Mouse (Mus musculus) layer of hippocampus, adult 18-20 months (tissue): ENCODE results near the gene Upf2. TPM values are rescaled to one million over a fixed set of nuclear protein-coding genes. Genes with fewer than 3 reads are reported as not detected.
A peak's percentile ranks its signal among the peaks of the same experiment; 100 is the strongest.

Source experiments
- DNase-seq, 2 experiments: peaks; one replicate each; pipeline ENCODE4 v3.0.0; 2022; ENCODE audit warnings: low spot score in 2 of 2
- long read RNA-seq: library from polyadenylated mRNA; stranded (forward); transcript quantifications from one replicate; pipeline ENCODE4 v2.0.0, GENCODE M21; 2021
- total RNA-seq, 2 experiments: library from RNA; stranded (reverse); gene quantifications; 2 replicates each; pipeline ENCODE4 v1.2.3; 2021

The Upf2 gene
- 10 to 100 TPM; 47.9 to 48.3 TPM for total RNA-seq
- long read RNA-seq, full-length matches to known transcripts, result 18 of 42 reads
- long read RNA-seq, partial matches to known transcripts, result 9 of 42 reads
- long read RNA-seq, other reads (novel, unspliced or antisense), result 15 of 42 reads

- peak; percentile 91 to 94 for DNase-seq
Observed at GRCm38 (mm10) chr2:5950766-5951595, at the start of gene Upf2. Upf2 (plus strand) TSS chr2:5951469.

DNA sequence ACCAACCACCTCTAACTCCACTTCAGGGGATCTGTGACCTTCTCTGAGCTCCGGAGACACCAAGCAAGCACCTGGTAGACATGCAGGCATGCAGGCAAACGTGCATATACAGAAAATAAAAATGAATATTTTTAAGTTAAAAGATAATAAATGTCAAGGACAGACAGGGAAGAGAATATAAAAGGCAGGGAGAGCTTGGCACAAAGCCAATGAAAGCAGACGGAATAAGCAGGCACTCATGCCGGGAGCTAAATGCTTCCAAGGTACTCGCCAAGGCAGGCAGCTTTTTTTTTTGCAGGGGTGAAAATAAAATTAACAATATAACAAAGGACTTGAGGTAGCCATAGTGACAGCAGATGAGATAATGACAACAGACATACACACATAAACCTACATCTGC is 45.2 kb upstream of the Upf2 start:
- DNase-seq, result peak; percentile 45 to 82

- DNase-seq, result peak in 1 of 2 experiments; percentile 32
Observed at GRCm38 (mm10) chr2:5906625-5907024, 44.6 kb upstream of the Upf2 start.

DNA sequence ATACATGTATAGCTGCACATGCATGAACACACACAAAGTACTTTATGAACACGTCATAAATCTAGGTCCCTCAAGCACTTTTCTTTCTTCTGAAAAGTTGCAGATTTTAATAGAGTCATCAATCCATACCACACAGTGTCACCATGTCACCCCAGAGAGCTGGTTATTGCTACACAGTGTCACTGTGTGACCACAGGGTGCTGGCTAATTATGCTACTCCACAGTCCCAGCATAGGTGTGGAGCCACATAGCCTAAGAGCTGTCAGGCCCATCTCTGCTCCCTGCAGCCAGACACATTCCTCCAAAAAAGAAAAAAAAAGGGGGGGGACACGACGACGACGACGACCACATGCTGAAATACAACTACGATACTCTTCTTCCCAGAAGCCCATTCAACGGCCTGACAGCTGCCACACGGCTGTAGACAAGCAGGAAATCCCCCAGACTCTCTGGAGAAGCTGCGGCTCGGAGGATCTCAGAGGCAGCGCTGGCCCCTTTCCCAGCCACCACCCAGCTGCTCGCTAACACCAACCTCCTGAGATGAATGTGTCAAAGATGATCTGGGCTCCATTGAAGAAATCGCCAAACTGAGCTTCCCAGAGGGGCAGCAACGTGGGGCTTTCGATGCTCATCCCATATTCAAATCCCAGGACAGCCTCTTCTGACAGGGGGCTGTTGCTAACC is 39.8 kb upstream of the Upf2 start:
- no peak for DNase-seq

DNA sequence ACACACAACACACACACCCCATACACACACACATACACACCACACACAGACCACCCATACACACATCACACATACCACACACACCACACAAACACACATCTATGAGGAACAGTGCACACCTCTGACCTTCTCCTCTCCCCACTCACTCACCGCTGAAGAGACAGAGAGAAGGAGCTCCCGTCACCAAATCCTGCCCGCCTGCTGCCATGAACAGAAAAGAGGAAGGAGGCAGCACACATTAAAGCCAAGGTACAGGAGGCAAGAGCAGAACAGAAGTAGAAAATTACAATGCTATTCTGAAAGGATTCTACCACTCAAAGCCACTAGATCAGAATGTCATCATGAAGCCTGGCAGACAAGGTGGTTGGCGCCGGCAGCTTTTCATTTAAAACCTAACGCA is 28.4 kb upstream of the Upf2 start:
- no peak for DNase-seq

DNA sequence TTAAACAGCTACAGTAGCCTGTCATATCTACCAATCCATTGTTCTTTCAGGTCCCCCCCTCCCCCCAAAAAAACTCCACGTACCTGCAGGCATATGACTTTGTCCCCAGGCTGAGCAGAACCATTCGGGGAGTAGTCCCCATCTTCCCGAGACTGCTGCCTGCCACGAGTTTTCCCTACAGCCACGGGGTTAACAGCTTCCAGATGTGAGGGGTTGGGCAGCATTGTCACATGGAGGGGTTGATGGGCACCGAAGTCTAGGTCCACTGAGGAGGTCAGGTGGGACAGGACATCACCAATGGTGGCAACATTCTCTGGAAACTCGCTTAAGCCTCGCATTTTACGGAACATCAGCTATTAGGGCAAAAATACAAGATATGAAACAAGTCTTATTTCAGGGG is 27.5 kb upstream of the Upf2 start:
- DNase-seq, result no peak

DNA sequence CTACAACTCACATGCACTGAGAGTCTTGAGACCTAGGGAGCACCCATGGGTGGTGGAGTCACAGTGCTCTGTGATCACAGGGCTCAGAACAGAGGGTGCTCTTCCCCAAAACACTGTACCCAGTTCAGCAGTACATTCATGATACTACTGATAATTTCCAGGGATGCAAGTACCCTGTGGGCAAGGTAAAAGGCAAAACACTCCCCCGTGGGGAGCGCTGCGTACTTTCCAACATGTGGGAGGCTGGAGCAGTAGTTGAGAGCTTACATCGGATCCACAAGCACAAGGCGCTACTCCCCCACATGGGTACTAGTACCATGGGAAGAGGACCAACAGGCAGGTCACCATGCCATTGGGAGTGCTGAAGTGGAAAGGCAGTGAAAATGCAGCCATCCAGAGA is 23.8 kb upstream of the Upf2 start:
- DNase-seq, result no peak

- no peak for DNase-seq
Observed at GRCm38 (mm10) chr2:5929793-5930192, 21.5 kb upstream of the Upf2 start.

DNA sequence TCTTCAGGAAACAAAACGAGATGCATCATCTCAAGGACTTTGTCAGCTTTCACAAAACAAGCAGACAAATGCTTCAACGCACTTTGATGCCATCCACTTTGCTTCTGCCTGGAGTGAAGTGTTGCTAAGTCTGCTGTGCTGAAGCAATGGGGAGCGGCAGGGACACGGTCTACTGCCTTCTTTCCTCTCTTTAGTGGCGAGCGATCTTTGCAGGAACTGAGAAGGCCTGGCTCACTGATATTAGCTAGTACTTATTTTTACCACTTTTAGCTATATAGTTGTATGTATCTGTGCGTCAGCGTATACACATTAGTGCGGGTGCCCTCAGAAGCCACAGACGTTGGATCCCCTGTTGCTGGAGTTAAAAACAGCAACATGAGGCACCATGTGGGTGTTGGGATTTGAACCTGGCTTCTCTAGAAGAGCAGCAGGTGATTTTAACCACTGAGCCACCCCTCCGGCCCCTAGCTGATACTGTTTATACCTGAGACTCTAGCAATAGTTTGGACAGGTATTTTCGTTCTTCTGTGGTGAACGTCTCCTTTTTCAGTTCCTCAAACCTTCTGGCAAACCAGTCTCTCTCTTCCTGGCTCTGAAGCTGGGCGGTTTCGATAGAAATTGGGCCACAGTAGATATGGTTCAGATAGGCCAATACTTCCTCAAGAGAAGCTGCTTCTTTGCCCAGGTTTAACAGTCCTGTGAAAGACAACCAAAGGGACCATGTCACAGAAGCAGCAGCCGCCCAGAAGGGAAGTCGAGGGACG is 20.8 kb upstream of the Upf2 start:
- no peak for DNase-seq

DNA sequence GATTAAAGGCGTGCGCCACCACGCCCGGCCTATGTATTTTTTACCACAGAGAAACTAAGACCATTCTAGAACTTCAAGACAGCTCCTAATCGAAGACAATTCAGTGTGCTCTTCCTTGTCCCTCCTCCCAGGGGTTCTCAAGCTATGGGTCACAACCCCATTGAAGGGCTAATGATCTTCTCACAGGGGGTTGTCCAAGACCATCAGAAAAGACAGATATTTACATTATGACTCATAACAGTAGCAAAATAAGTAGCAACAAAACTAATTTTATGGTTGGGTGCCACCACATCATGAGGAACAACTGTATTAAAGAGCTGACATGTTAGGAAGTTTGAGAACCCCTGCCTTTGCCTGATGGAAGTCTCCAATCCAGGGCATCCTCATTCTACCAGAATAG is 19.3 kb upstream of the Upf2 start:
- no peak for DNase-seq

DNA sequence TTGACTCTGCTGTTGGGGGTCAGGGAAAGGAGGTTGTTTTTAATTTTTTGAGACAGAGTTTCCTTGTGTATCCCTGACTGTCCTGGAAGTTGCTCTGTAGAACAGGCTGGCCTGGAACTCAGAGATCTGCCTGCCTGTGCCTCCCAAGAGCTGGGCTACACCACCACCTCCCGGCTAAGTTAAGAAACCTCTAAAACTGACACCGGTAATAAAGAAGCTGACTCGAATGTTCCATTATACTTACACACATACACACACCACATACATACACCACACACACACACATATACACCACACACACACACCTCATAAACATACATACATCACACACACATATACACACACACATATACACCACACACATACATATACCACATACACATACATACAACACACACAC is 16.3 kb upstream of the Upf2 start:
- DNase-seq, result no peak

- no peak for DNase-seq
Observed at GRCm38 (mm10) chr2:5936068-5936467, 15.2 kb upstream of the Upf2 start.

DNA sequence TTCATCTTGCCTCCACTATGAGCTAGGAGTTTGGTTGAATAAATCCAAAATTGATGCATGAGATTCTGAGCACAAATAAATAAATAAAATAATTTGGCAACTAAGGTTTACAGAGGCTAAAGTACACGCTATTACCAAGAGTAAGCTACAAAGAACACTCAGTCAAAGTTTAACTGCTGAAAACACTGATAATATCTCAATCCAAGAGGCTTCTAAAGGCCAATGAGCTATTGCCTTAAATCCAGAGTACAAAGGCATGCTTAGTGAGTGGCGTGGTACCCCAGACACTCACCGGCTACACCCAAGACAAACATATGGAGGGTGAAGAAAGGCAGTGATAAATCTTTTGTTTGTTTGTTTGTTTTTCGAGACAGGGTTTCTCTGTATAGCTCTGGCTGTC is 14.7 kb upstream of the Upf2 start:
- DNase-seq, result no peak

DNA sequence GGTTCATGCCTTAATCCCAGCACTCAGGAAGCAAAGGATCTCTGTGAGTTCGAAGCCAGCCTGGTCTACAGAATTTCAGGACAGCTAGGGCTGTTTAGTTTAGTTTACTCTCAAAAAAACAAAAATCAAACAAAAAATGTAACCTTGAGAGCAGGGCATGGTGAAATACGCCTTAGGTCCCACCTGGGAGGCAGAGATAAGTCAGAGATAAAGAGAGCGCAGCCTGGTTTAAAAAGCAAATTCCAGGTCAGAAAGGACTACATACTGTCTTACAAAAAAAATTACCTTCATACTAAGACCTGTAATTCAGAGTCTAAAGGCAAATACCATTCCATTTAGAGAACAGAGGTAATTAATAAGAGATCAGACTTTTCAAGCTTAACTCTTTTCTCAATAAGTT is 11.9 kb upstream of the Upf2 start:
- no peak for DNase-seq

DNA sequence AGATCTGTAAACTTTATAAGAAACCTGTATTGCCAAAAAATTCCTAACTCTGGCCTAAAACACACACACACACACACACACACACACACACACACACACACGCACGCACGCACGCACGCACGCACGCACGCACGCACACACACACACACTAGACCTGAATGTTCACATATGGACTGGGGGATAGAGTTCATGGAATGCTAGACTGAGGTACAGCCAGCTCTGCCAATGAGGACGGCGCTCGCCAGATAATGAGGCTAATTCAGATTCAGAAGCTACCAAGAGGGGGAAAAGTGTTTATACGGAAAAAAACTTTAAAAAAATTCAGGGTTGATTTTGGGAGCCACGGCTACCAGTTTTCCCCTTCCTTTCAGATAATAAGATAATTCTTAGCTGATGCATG is 11.4 kb upstream of the Upf2 start:
- DNase-seq, result no peak

DNA sequence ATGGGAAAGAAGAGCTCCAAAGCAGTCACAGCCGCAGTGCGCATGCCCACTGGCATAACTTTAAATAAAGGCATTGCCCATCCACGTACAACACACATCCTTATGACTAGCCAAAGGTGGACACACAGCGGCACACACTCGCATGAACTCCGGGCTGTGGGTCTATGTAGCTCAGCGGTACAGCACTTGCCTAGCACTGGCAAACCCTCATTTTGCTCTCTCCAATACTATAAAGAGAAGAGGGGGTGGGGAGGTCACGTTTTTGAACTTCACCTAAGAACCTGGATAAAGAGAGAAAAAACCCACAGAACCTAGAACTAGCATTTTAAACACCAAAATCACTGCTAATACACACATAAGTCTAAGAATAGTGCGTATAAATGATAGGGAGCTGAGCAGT is 10.3 kb upstream of the Upf2 start:
- no peak for DNase-seq

GRCm38 (mm10) chr2:5941861-5942415 is 9.3 kb upstream of the Upf2 start:
- no peak for DNase-seq

- DNase-seq, result peak; percentile 65 to 70
Observed at GRCm38 (mm10) chr2:5942416-5943032, 8.7 kb upstream of the Upf2 start, which contains the start of gene Dhtkd1. Dhtkd1 (minus strand) TSS chr2:5942792.

GRCm38 (mm10) chr2:5943071-5943470 is 8.2 kb upstream of the Upf2 start:
- no peak for DNase-seq

DNA sequence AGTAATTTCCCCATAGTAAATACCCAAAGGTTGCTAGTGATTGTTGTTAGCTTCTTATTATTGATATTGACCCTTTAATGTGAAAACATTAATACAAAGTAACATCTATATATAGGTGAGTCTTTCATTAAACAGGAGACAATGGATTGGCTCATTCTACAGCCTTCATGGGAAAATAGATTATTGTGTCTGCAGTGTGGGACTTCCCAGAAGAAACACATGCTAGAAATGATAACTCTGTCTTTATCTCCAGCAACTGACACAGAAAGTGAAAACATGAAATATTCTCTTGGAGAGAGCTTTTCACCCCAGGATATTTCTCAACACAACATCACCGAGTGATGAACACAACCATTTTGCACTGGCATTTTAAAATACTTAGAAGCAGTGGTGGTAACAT is 5.6 kb upstream of the Upf2 start:
- no peak for DNase-seq

DNA sequence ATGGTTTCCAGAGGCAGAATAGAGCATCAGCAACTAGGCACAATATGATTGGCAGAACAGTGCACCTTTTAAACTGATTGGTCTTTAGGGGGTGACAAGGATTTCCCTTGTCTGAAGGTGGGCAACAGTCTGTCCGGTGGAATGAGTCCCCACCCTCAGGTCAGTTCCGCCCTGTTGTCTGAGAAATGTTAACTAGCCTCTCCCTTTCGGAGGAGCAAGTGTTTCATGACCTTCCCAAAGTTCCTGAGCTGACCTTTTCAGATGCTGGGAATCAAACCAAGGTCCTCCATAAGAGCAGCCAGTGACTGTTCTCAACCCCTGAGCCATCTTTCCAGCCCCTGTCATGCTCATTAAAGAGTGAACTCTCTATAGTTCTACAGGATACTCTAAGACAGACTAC is 4.4 kb upstream of the Upf2 start:
- DNase-seq, result no peak
